Mouse (Mus musculus) cerebellum, adult (tissue): ENCODE data around the gene Orm3.
A peak's percentile ranks its signal among the peaks of the same experiment; 100 is the strongest.

Experiments
- ATAC-seq: cut with Nextera tagmentation; 2 replicates; pipeline ENCODE4 v1.9.2; 2017; ENCODE audit warnings: mild to moderate bottlenecking, moderate library complexity, mixed read lengths; ENCODE audit not compliant: insufficient number of reproducible peaks, low FRiP score, low TSS enrichment

Gene Orm3

GRCm38 (mm10) chr4:63400541-63401306 lies 44.8 kb downstream of the Orm3 start:
- ATAC-seq: no peak

DNA sequence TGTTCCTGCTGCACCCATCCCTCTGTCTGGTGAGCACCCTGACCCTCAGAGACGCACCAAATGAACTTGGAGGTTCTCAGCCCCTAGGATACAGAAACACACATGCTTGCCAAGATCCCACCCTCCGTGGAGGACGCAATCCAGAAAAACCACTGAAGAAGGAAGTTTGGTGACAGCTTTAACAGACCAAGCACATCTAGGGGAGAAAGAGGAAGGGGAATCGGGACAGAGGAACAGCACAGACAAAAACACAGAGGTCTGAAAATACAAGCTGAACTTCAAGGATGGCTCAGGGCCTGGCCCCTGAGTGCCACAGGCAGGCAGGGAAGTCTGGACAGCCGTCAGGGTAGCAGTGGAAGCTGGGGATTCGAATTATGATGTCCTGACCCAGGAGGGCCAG lies 45.7 kb downstream of the Orm3 start:
- ATAC-seq: no peak

- ATAC-seq: no peak
Measured at GRCm38 (mm10) chr4:63402056-63402455, 46.1 kb downstream of the Orm3 start.

- no peak for ATAC-seq
Measured at GRCm38 (mm10) chr4:63402558-63402957, 46.6 kb downstream of the Orm3 start.

DNA sequence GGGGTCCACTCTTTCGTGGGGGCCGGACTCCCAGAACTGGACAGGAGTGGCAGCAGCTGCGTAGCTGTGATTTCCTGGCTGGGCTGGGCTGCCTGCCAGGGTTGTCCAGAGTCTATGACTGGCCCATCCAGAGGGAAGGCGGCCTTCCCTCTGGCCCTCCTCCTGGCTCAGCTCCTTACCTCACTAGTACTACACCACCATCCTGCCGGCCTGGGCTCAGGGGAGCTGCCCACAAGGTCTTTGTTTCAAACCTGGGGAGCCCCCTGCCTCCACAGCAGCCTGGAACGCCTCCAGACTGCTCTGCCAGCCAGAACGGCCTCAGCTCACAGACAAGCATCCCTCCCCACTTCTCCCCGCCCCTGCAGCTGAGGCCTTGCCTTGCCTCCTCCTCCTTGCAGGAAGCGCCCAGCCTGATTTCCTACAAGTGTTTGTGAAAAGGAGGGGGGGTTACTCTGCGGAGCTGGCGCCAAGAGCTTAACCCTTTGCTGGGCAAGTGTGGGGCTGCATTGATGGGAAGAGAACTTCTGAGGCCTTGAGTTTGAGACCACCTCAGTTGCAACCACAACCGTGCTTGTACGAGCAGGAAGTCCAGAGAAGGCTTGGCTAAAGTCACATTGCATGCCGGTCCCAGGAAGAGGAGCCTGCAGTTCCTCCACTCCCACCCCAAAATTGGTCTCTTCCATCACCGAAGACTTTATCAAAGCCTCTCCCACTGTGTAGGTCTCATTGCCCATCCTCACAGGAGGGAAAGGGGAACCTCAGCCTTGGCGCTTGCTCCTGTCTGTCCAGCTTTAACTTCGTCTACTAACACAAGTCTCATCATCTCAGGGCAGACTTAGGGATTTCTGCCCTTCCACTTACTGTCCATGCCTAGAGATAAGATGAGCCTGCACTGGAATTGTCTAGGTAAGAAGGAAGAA lies 47.3 kb downstream of the Orm3 start, which contains the start of gene Akna:
Gene Akna (minus strand): TSS at position 315 of the 920 bp plus-strand sequence.
- ATAC-seq: no peak

DNA sequence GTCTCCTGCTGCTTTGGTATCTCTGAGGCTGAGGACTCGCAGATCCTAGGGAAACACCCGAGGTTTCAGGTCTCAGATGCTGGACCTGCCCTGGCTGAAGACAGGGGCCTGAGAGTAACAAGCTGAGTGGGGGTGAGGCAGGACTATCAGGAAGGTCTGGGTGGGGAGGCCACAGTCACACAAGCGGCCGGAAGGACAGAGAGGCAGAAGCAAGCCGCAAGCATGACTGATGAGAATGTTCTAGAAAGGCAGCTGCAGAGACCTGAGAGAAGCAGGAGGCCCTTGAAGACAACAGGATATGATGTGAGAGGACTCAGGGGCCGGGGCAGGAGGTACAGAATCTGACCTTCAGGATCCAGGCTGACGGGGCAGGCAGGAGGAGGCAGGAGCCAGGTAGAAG lies 48.2 kb downstream of the Orm3 start:
- no peak for ATAC-seq

DNA sequence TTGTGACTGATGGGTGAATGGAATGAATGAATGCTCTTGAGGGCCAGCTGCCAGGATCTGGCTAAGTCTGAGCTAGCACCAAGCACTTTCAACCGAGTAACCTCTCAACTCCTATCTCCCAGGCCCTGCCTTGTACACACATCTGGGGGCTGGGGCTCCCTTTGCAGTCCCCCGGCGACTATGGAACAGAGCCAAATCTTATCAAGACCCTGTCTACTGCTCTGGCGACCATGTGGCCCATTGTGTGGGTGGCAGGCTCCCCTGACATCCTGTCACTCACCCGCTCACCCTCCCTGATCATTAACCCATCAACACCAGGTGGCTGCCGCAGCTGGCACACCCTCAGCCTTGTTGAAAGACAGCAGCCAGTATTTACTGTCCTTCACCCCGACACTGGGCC lies 49.1 kb downstream of the Orm3 start:
- no peak for ATAC-seq

- no peak for ATAC-seq
Measured at GRCm38 (mm10) chr4:63405683-63406082, 49.7 kb downstream of the Orm3 start.

DNA sequence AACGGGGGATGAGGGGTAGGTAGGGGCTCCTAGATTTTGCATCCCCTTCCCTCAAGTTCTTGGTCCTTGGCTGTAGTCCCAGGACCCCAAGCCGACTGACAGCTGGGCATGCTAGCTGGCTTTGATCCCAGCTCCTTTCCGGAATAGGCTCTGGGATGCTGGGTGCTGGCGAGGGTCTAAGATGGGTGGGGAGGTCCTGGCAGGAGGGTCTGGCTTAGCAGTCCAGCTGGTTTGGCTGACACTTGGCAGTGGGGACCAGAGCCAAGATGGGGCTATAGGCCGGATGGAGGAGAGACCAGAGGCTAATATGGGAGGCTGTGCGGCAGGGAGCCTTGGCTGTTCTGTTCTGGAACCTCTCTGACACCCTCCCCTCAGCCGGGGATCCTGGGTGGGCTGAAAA lies 52.3 kb downstream of the Orm3 start:
- ATAC-seq: 0 out of 2 replicates have a peak, but pooled peaks have one; percentile 1

DNA sequence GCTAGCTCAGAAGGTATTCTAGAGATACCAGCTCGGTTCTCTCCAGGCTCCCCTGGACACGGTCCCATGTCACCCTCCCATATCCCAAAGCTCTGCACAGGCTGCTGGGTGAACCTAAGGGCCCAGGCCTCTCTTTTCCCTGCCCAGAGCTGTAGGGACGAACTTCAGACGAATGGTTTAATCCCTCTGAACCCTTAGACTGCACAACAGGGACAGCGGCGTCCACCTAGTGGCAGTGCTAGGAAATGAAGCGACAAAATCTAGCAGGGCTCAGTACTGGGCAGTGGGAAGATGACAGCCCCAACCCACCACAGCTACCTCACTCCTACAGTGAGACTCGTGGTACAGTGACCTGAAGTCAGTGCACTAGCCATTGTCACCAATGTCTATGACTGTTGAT lies 52.7 kb downstream of the Orm3 start:
- ATAC-seq: 0 out of 2 replicates have a peak, but pooled peaks have one; percentile 2
